Mouse (Mus musculus): ENCODE data around the gene Pgbd5. TPM values are rescaled to one million over a fixed set of nuclear protein-coding genes. Genes with fewer than 3 reads are reported as not detected.
A peak's percentile ranks its signal among the peaks of the same experiment; 100 is the strongest.

Pgbd5 gene
- polyA plus RNA-seq, 1 experiment: 0.16 TPM

- H3K4me1 ChIP-seq (ENCODE audit: control insufficient read depth, insufficient read depth, insufficient read length): no peaks in the 10 kb centered on the region
- TF ChIP-seq CTCF (IDR thresholded peaks at IDR 0.05; ENCODE audit: extremely low read depth, insufficient read depth, insufficient read length, insufficient replicate concordance) (no peak), POLR2A (IDR thresholded peaks at IDR 0.05; ENCODE audit: low read depth, low read length) (no peak)
- no peak for DNase-seq (ENCODE audit: low read depth in 1 of 2, low spot score in 2 of 2)
- no peak overlapping the region for H3K4me3 ChIP-seq (ENCODE audit: extremely low read depth, insufficient read depth, insufficient read length)
- H3K27me3 ChIP-seq (ENCODE audit: control insufficient read depth, insufficient read depth, low read length): no peaks in the 10 kb centered on the region
- H3K36me3 ChIP-seq (ENCODE audit: control insufficient read depth, insufficient read depth, low read length): no peaks in the 10 kb centered on the region
- WGBS: 85% methylated on average over 8 of the region's 8 CpGs
- no peak overlapping the region for H3K27ac ChIP-seq (ENCODE audit: insufficient read depth, low read length)
Measured at GRCm38 (mm10) chr8:124450192-124450895, 10.9 kb upstream of the Pgbd5 start.

- Histone ChIP-seq H3K4me3 (ENCODE audit: extremely low read depth, insufficient read depth, insufficient read length) (no peak overlapping the region), H3K36me3 (ENCODE audit: control insufficient read depth, insufficient read depth, low read length) (no peaks in the 10 kb centered on the region), H3K27me3 (ENCODE audit: control insufficient read depth, insufficient read depth, low read length) (no peaks in the 10 kb centered on the region), H3K4me1 (ENCODE audit: control insufficient read depth, insufficient read depth, insufficient read length) (no peaks in the 10 kb centered on the region), H3K27ac (ENCODE audit: insufficient read depth, low read length) (no peak overlapping the region)
- no peak for DNase-seq (ENCODE audit: low read depth in 1 of 2, low spot score in 2 of 2)
- WGBS: 84% methylated on average over 10 of the region's 10 CpGs
- no peak for TF ChIP-seq POLR2A (IDR thresholded peaks at IDR 0.05; ENCODE audit: low read depth, low read length)
- TF ChIP-seq CTCF (IDR thresholded peaks at IDR 0.05; ENCODE audit: extremely low read depth, insufficient read depth, insufficient read length, insufficient replicate concordance): no peak
Measured at GRCm38 (mm10) chr8:124448962-124449670, 9.7 kb upstream of the Pgbd5 start.

GRCm38 (mm10) chr8:124436741-124437140, 2.7 kb downstream of the Pgbd5 start:
- WGBS: 25% methylated on average over 4 of the region's 4 CpGs
- no peak overlapping the region for H3K27ac ChIP-seq (ENCODE audit: insufficient read depth, low read length)
- H3K36me3 ChIP-seq (ENCODE audit: control insufficient read depth, insufficient read depth, low read length): no peaks in the 10 kb centered on the region
- peaks cover 18% of the 10 kb centered on the region for H3K27me3 ChIP-seq (ENCODE audit: control insufficient read depth, insufficient read depth, low read length)
- H3K4me3 ChIP-seq (ENCODE audit: extremely low read depth, insufficient read depth, insufficient read length): no peak overlapping the region
- DNase-seq (ENCODE audit: low read depth in 1 of 2, low spot score in 2 of 2): no peak
- TF ChIP-seq CTCF (IDR thresholded peaks at IDR 0.05; ENCODE audit: extremely low read depth, insufficient read depth, insufficient read length, insufficient replicate concordance) (no peak), POLR2A (IDR thresholded peaks at IDR 0.05; ENCODE audit: low read depth, low read length) (no peak)
- peaks cover 7% of the 10 kb centered on the region; the same call in 1 of the 2 replicates for H3K4me1 ChIP-seq (ENCODE audit: control insufficient read depth, insufficient read depth, insufficient read length)

GRCm38 (mm10) chr8:124435707-124436243, 3.7 kb downstream of the Pgbd5 start:
- H3K27me3 ChIP-seq (ENCODE audit: control insufficient read depth, insufficient read depth, low read length): peaks cover 18% of the 10 kb centered on the region
- H3K36me3 ChIP-seq (ENCODE audit: control insufficient read depth, insufficient read depth, low read length): no peaks in the 10 kb centered on the region
- no peak for TF ChIP-seq CTCF (IDR thresholded peaks at IDR 0.05; ENCODE audit: extremely low read depth, insufficient read depth, insufficient read length, insufficient replicate concordance)
- no peak for TF ChIP-seq POLR2A (IDR thresholded peaks at IDR 0.05; ENCODE audit: low read depth, low read length)
- no peak overlapping the region for H3K27ac ChIP-seq (ENCODE audit: insufficient read depth, low read length)
- no peak for DNase-seq (ENCODE audit: low read depth in 1 of 2, low spot score in 2 of 2)
- H3K4me3 ChIP-seq (ENCODE audit: extremely low read depth, insufficient read depth, insufficient read length): no peak overlapping the region
- WGBS: 53% methylated on average over 10 of the region's 10 CpGs
- H3K4me1 ChIP-seq (ENCODE audit: control insufficient read depth, insufficient read depth, insufficient read length): peaks cover 7% of the 10 kb centered on the region; the same call in 1 of the 2 replicates

- H3K27ac ChIP-seq (ENCODE audit: insufficient read depth, low read length): no peak overlapping the region
- no peak overlapping the region for H3K4me3 ChIP-seq (ENCODE audit: extremely low read depth, insufficient read depth, insufficient read length)
- TF ChIP-seq CTCF (IDR thresholded peaks at IDR 0.05; ENCODE audit: extremely low read depth, insufficient read depth, insufficient read length, insufficient replicate concordance) (no peak), POLR2A (IDR thresholded peaks at IDR 0.05; ENCODE audit: low read depth, low read length) (no peak)
- H3K27me3 ChIP-seq (ENCODE audit: control insufficient read depth, insufficient read depth, low read length): peaks cover 18% of the 10 kb centered on the region
- H3K4me1 ChIP-seq (ENCODE audit: control insufficient read depth, insufficient read depth, insufficient read length): peaks cover 7% of the 10 kb centered on the region; the same call in 1 of the 2 replicates
- DNase-seq (ENCODE audit: low read depth in 1 of 2, low spot score in 2 of 2): no peak
- WGBS: 63% methylated on average over 4 of the region's 4 CpGs
- no peaks in the 10 kb centered on the region for H3K36me3 ChIP-seq (ENCODE audit: control insufficient read depth, insufficient read depth, low read length)
Measured at GRCm38 (mm10) chr8:124435170-124435569, 4.3 kb downstream of the Pgbd5 start.

- H3K27me3 ChIP-seq (ENCODE audit: control insufficient read depth, insufficient read depth, low read length): peaks cover 18% of the 10 kb centered on the region
- WGBS: 3% methylated on average over 93 of the region's 101 CpGs
- peak; percentile 33 to 62 for DNase-seq (ENCODE audit: low read depth in 1 of 2, low spot score in 2 of 2)
Measured at GRCm38 (mm10) chr8:124434126-124434790, 5.2 kb downstream of the Pgbd5 start.

More at GRCm38 (mm10) chr8:124434126-124434790, 5.2 kb downstream of the Pgbd5 start:
- Histone ChIP-seq H3K4me3 (ENCODE audit: extremely low read depth, insufficient read depth, insufficient read length) (peak overlapping the region; percentile 43), H3K36me3 (ENCODE audit: control insufficient read depth, insufficient read depth, low read length) (no peaks in the 10 kb centered on the region), H3K4me1 (ENCODE audit: control insufficient read depth, insufficient read depth, insufficient read length) (peaks cover 7% of the 10 kb centered on the region; the same call in 1 of the 2 replicates), H3K27ac (ENCODE audit: insufficient read depth, low read length) (no peak overlapping the region)
- TF ChIP-seq POLR2A (IDR thresholded peaks at IDR 0.05; ENCODE audit: low read depth, low read length) (no peak), CTCF (IDR thresholded peaks at IDR 0.05; ENCODE audit: extremely low read depth, insufficient read depth, insufficient read length, insufficient replicate concordance) (no peak)

Data from spleen, adult 2 months (tissue).